Comparison of ENCODE assay signal across 18 mouse cellular contexts in genomic region chr14:21284116-21284515, GRCm38 (mm10).
DNase-seq lines count a peak whose midpoint lies in the region; ATAC-seq lines count a peak whose summit lies in the region.
"Had no signal": no experiment of that assay in that cellular context is flagged by ENCODE, and none has a peak within 500 bp of the region (broad histone marks: within the 10 kb centered on the region; RNA-seq: fewer than 3 reads in every experiment).

No protein-coding gene starts in this region.

- no peak for DNase-seq in heart, adult 11 months
- DNase-seq in 3T3-L1 (ENCODE audit: low read depth, low spot score) (peak; percentile 61), MN1 (ENCODE audit: low spot score) (no peak)
- DNase-seq in Muller cell, postnatal 12 days (ENCODE audit: inconsistent ontology term): peak; percentile 88
- no peak for DNase-seq in limb, embryonic 10.5 days (ENCODE audit: low spot score)
- no peak for DNase-seq in layer of hippocampus, postnatal 10 days (ENCODE audit: low spot score in 2 of 2)
- DNase-seq: adrenal gland, adult 8-10 months; cerebellum, adult 11 months; cerebellum, postnatal 36 days; gastrocnemius, adult 2 months; kidney, adult 2 months; kidney, postnatal 36 days had no signal

- H3K4me2 ChIP-seq in heart, embryonic 16.5 days (ENCODE audit: low read depth, low read length): no peak overlapping the region
- H3K4me2 ChIP-seq: lung, embryonic 15.5 days had no signal

- H3K27me3 ChIP-seq in heart, embryonic 16.5 days (ENCODE audit: control insufficient read depth, insufficient read depth, low read length): no peaks in the 10 kb centered on the region
- H3K27me3 ChIP-seq in limb, embryonic 10.5 days (ENCODE audit: low read depth, poor library complexity, severe bottlenecking): no peaks in the 10 kb centered on the region
- H3K27me3 ChIP-seq: lung, embryonic 15.5 days; megakaryocyte, embryonic 14.5 days had no signal

- no peak overlapping the region; the same call in none of the 2 replicates for H3K27ac ChIP-seq in heart, embryonic 16.5 days (ENCODE audit: low read length)
- H3K27ac ChIP-seq in limb, embryonic 10.5 days: peak overlapping the region; percentile 73
- H3K27ac ChIP-seq: gastrocnemius, adult 2 months; lung, embryonic 15.5 days had no signal

- H3K4me3 ChIP-seq in heart, embryonic 16.5 days (ENCODE audit: low read length): no peak overlapping the region
- H3K4me3 ChIP-seq in limb, embryonic 10.5 days: no peak overlapping the region
- H3K4me3 ChIP-seq: gastrocnemius, adult 2 months; lung, embryonic 15.5 days; megakaryocyte, embryonic 14.5 days had no signal

- no peaks in the 10 kb centered on the region for H3K9me3 ChIP-seq in heart, embryonic 16.5 days (replicated peaks; ENCODE audit: control insufficient read depth, low read length)
- no peaks in the 10 kb centered on the region for H3K9me3 ChIP-seq in limb, embryonic 10.5 days (replicated peaks)
- H3K9me3 ChIP-seq: G1E; lung, embryonic 15.5 days; megakaryocyte, embryonic 14.5 days had no signal

- 26% methylated on average over 7 of the region's 7 CpGs for WGBS in heart, embryonic 16.5 days
- WGBS in limb, embryonic 10.5 days: 71% methylated on average over 7 of the region's 7 CpGs

- H3K4me1 ChIP-seq in heart, embryonic 16.5 days (ENCODE audit: control insufficient read depth, insufficient read depth, low read length): peaks cover 12% of the 10 kb centered on the region
- peaks cover 70% of the 10 kb centered on the region for H3K4me1 ChIP-seq in limb, embryonic 10.5 days

- 0 out of 2 replicates have a peak, but pooled peaks have one; percentile 23 for ATAC-seq in heart, embryonic 16.5 days (replicated peaks; ENCODE audit: extremely low read depth, insufficient read depth, low FRiP score)
- ATAC-seq: CD4-positive, CD25-positive, alpha-beta regulatory T cell, adult 4 months; midbrain, embryonic 16.5 days had no signal

- H3K9ac ChIP-seq in heart, embryonic 16.5 days (ENCODE audit: low read length): no peak overlapping the region
- H3K9ac ChIP-seq: lung, embryonic 15.5 days had no signal

- H3K36me3 ChIP-seq in heart, embryonic 16.5 days (ENCODE audit: control insufficient read depth, insufficient read depth): no peaks in the 10 kb centered on the region
- no peaks in the 10 kb centered on the region for H3K36me3 ChIP-seq in limb, embryonic 10.5 days
- H3K36me3 ChIP-seq: lung, embryonic 15.5 days had no signal

Comparison
In these comparisons a context has a peak if more than half of its experiments do, and no peak if none do; other contexts are left out.
1. DNase-seq: peak in 3T3-L1 (single experiment) and Muller cell, postnatal 12 days (single experiment); none in heart, adult 11 months (single experiment), limb, embryonic 10.5 days (single experiment), MN1 (single experiment) and layer of hippocampus, postnatal 10 days (0 of 2).